Mouse (Mus musculus) hindbrain, embryonic 10.5 days (tissue): ENCODE measurements around the gene 2310009B15Rik. TPM values are rescaled to one million over a fixed set of nuclear protein-coding genes. Genes with fewer than 3 reads are reported as not detected.

Experiments used
- polyA plus RNA-seq: library from polyadenylated mRNA; unstranded; fragments of >200 nt; fragmentation: Nextera tagmentation; extraction: Ambion mirVana; gene quantifications from 2 replicates; pipeline ENCODE4 v1.2.1, GENCODE M21; 2016

Gene 2310009B15Rik
- polyA plus RNA-seq, 1 experiment from 2014 or later, result 43.2 TPM

Other genes with a start within 250 kb of the 2310009B15Rik start
- 16.9 and 26.2 TPM in 2 replicates for gene Nek7, start 236.7 kb downstream of the 2310009B15Rik start, polyA plus RNA-seq
- 11.0 and 18.1 TPM in 2 replicates for gene Lhx9, start 8.3 kb downstream of the 2310009B15Rik start, polyA plus RNA-seq
- gene Dennd1b, start 106.6 kb upstream of the 2310009B15Rik start, polyA plus RNA-seq, result 9.2 and 10.0 TPM in 2 replicates